Mouse (Mus musculus) embryonic facial prominence, embryonic 11.5 days (tissue): ENCODE data around the gene Adipoq. TPM values are rescaled to one million over a fixed set of nuclear protein-coding genes. Genes with fewer than 3 reads are reported as not detected.

ENCODE experiments used
- ATAC-seq: fragments of 200-750 bp; cut with Nextera tagmentation; replicated peaks from 2 replicates; pipeline ENCODE4 v1.8.0; 2017; ENCODE audit warnings: low read depth; ENCODE audit not compliant: insufficient number of reproducible peaks, low FRiP score, low TSS enrichment
- DNase-seq: peaks from one replicate; pipeline ENCODE4 v3.0.0-alpha.2; 2015; ENCODE audit warnings: low spot score
- H3K27ac ChIP-seq: fragments of 300-500 bp; sonication (generic); replicated peaks from 2 replicates; pipeline ENCODE4 v1.5.1; 2014; ENCODE audit warnings: mild to moderate bottlenecking, low read depth, low read length, control low read depth
- H3K27me3 ChIP-seq: fragments of 300-500 bp; sonication (generic); 2 replicates; pipeline ENCODE4 v1.6.1; 2014; ENCODE audit warnings: mild to moderate bottlenecking, low read length, moderate library complexity, mixed read lengths; ENCODE audit not compliant: control insufficient read depth, insufficient read depth
- H3K36me3 ChIP-seq: fragments of 300-500 bp; sonication (generic); replicated peaks from 2 replicates; pipeline ENCODE4 v1.6.1; 2014; ENCODE audit warnings: low read depth, mild to moderate bottlenecking, low read length, moderate library complexity, mixed read lengths; ENCODE audit not compliant: control insufficient read depth, insufficient read depth
- H3K4me1 ChIP-seq: fragments of 300-500 bp; sonication (generic); 2 replicates; pipeline ENCODE4 v1.6.1; 2014; ENCODE audit warnings: low read length, mixed read lengths; ENCODE audit not compliant: control insufficient read depth, insufficient read depth
- H3K4me2 ChIP-seq: fragments of 300-500 bp; sonication (generic); 2 replicates; pipeline ENCODE4 v1.6.1; 2014; ENCODE audit warnings: low read depth, mild to moderate bottlenecking, control low read depth, low read length, moderate library complexity
- H3K4me3 ChIP-seq: fragments of 300-500 bp; sonication (generic); 2 replicates; pipeline ENCODE4 v1.5.1; 2014; ENCODE audit warnings: low read depth, low read length, control low read depth
- H3K9ac ChIP-seq: fragments of 300-500 bp; sonication (generic); replicated peaks from 2 replicates; pipeline ENCODE4 v1.6.1; 2014; ENCODE audit warnings: mild to moderate bottlenecking, control low read depth, low read length
- H3K9me3 ChIP-seq: fragments of 300-500 bp; sonication (generic); replicated peaks from 2 replicates; pipeline ENCODE4 v1.6.1; 2016; ENCODE audit warnings: mild to moderate bottlenecking, low read length, inconsistent platforms, mixed read lengths; ENCODE audit not compliant: control insufficient read depth
- WGBS: fragments of 180-500 bp; shearing (Covaris S2); extraction: QIAGEN DNeasy Blood & Tissue Kit; methylation state at CpG from one replicate; pipeline ENCODE4 v1.1.7; 2014; 5-methylcytosine and 5-hydroxymethylcytosine counted together
- polyA plus RNA-seq: library from polyadenylated mRNA; unstranded; fragments of >200 nt; fragmentation: Nextera tagmentation; extraction: Ambion mirVana; gene quantifications from 2 replicates; pipeline ENCODE4 v1.2.1, GENCODE M21; 2014

Adipoq gene
- polyA plus RNA-seq, 1 experiment from 2014 or later, result not detected

GRCm38 (mm10) chr16:23159749-23160148, 13.4 kb downstream of the Adipoq start:
- Histone ChIP-seq H3K27ac (no peak overlapping the region), H3K4me2 (no peak overlapping the region), H3K9me3 (no peaks in the 10 kb centered on the region), H3K4me3 (no peak overlapping the region), H3K4me1 (no peaks in the 10 kb centered on the region), H3K27me3 (no peaks in the 10 kb centered on the region), H3K36me3 (no peaks in the 10 kb centered on the region), H3K9ac (no peak overlapping the region)
- 69% methylated on average over 2 of the region's 2 CpGs for WGBS
- DNase-seq, result no peak
- no peak for ATAC-seq

GRCm38 (mm10) chr16:23162116-23162515, 15.8 kb downstream of the Adipoq start:
- no peaks in the 10 kb centered on the region for H3K27me3 ChIP-seq
- 84% methylated on average over 3 of the region's 3 CpGs for WGBS
- ATAC-seq (no peak), DNase-seq (no peak)
- no peaks in the 10 kb centered on the region for H3K9me3 ChIP-seq
- no peaks in the 10 kb centered on the region for H3K4me1 ChIP-seq
- H3K9ac ChIP-seq, result no peak overlapping the region
- no peak overlapping the region for H3K27ac ChIP-seq
- H3K4me2 ChIP-seq, result no peak overlapping the region
- H3K4me3 ChIP-seq, result no peak overlapping the region
- H3K36me3 ChIP-seq, result no peaks in the 10 kb centered on the region

- 64% methylated on average over 6 of the region's 6 CpGs for WGBS
- H3K27me3 ChIP-seq, result no peaks in the 10 kb centered on the region
- no peaks in the 10 kb centered on the region for H3K4me1 ChIP-seq
- ATAC-seq (no peak), DNase-seq (no peak)
- no peak overlapping the region for H3K27ac ChIP-seq
- H3K4me3 ChIP-seq, result no peak overlapping the region
- H3K4me2 ChIP-seq, result no peak overlapping the region
- no peak overlapping the region for H3K9ac ChIP-seq
- no peaks in the 10 kb centered on the region for H3K36me3 ChIP-seq
- no peaks in the 10 kb centered on the region for H3K9me3 ChIP-seq
These were observed 18.1 kb downstream of the Adipoq start for GRCm38 (mm10) chr16:23164443-23164842.

- H3K36me3 ChIP-seq, result no peaks in the 10 kb centered on the region
- H3K27ac ChIP-seq, result no peak overlapping the region
- H3K9me3 ChIP-seq, result no peaks in the 10 kb centered on the region
- no peak overlapping the region for H3K4me3 ChIP-seq
- WGBS, result 68% methylated on average over 9 of the region's 9 CpGs
- H3K4me1 ChIP-seq, result no peaks in the 10 kb centered on the region
- peak; percentile 23 for DNase-seq
- H3K27me3 ChIP-seq, result no peaks in the 10 kb centered on the region
- H3K4me2 ChIP-seq, result no peak overlapping the region
- no peak overlapping the region for H3K9ac ChIP-seq
- no peak for ATAC-seq
These were observed 19.1 kb downstream of the Adipoq start for GRCm38 (mm10) chr16:23165441-23165840.

GRCm38 (mm10) chr16:23166646-23167045, 20.3 kb downstream of the Adipoq start:
- no peak overlapping the region for H3K27ac ChIP-seq
- WGBS, result 92% methylated on average over 1 of the region's 1 CpGs
- no peak for ATAC-seq

GRCm38 (mm10) chr16:23167079-23167478, 20.7 kb downstream of the Adipoq start:
- DNase-seq (no peak), ATAC-seq (no peak)
- H3K27ac ChIP-seq, result no peak overlapping the region
- H3K4me3 ChIP-seq, result no peak overlapping the region
- H3K27me3 ChIP-seq, result no peaks in the 10 kb centered on the region
- H3K36me3 ChIP-seq, result no peaks in the 10 kb centered on the region
- no peak overlapping the region for H3K9ac ChIP-seq
- H3K9me3 ChIP-seq, result no peaks in the 10 kb centered on the region
- no peaks in the 10 kb centered on the region for H3K4me1 ChIP-seq
- H3K4me2 ChIP-seq, result no peak overlapping the region
- WGBS, result 75% methylated on average over 5 of the region's 5 CpGs

More at GRCm38 (mm10) chr16:23166646-23167045, 20.3 kb downstream of the Adipoq start:
- Histone ChIP-seq H3K27me3 (no peaks in the 10 kb centered on the region), H3K36me3 (no peaks in the 10 kb centered on the region), H3K4me2 (no peak overlapping the region), H3K4me1 (no peaks in the 10 kb centered on the region), H3K4me3 (no peak overlapping the region), H3K9me3 (no peaks in the 10 kb centered on the region), H3K9ac (no peak overlapping the region)
- no peak for DNase-seq

GRCm38 (mm10) chr16:23170813-23171212, 24.5 kb downstream of the Adipoq start:
- Histone ChIP-seq H3K36me3 (no peaks in the 10 kb centered on the region), H3K27me3 (no peaks in the 10 kb centered on the region), H3K4me2 (no peak overlapping the region), H3K9ac (no peak overlapping the region), H3K4me1 (no peaks in the 10 kb centered on the region), H3K4me3 (no peak overlapping the region), H3K9me3 (no peaks in the 10 kb centered on the region), H3K27ac (no peak overlapping the region)
- no peak for DNase-seq
- 91% methylated on average over 3 of the region's 3 CpGs for WGBS
- ATAC-seq, result no peak

GRCm38 (mm10) chr16:23173904-23174303, 27.6 kb downstream of the Adipoq start:
- H3K4me1 ChIP-seq, result no peaks in the 10 kb centered on the region
- DNase-seq (no peak), ATAC-seq (no peak)
- no peaks in the 10 kb centered on the region for H3K27me3 ChIP-seq
- no peak overlapping the region for H3K9ac ChIP-seq
- H3K27ac ChIP-seq, result no peak overlapping the region
- H3K4me2 ChIP-seq, result no peak overlapping the region
- no peaks in the 10 kb centered on the region for H3K36me3 ChIP-seq
- no peak overlapping the region for H3K4me3 ChIP-seq
- no peaks in the 10 kb centered on the region for H3K9me3 ChIP-seq
- 97% methylated on average over 5 of the region's 5 CpGs for WGBS
